Mouse (Mus musculus) heart, postnatal 25 days (tissue): Measurements from ENCODE around the gene Rpl28. TPM values are rescaled to one million over a fixed set of nuclear protein-coding genes. Genes with fewer than 3 reads are reported as not detected.
A peak's percentile ranks its signal among the peaks of the same experiment; 100 is the strongest.

Experiments used
- DNase-seq: peaks from one replicate; pipeline ENCODE4 v3.0.0; 2022; ENCODE audit warnings: low spot score
- intact Hi-C: fragments of 180-260 bp; cut with DNase I; formaldehyde crosslinking; loops from one replicate; pipeline ENCODE4 v1.15.1; 2025
- total RNA-seq, 2 experiments: library from RNA; stranded (reverse); gene quantifications; 2 replicates each; pipeline ENCODE4 v1.2.3; 2021

Rpl28 gene
- 100 to 1,000 TPM; 489 to 533 TPM for total RNA-seq

GRCm38 (mm10) chr7:4792278-4793212 lies at the start of gene Rpl28:
Rpl28 (plus strand) TSS chr7:4792874.
- intact Hi-C loops: loop anchor here (2.0 to 10.0 kb wide), 5 partner anchors 14 to 1098 kb away; partner anchors contain the start of genes Hspbp1, Mboat7 and Tsen34
- DNase-seq: peak; percentile 92

DNA sequence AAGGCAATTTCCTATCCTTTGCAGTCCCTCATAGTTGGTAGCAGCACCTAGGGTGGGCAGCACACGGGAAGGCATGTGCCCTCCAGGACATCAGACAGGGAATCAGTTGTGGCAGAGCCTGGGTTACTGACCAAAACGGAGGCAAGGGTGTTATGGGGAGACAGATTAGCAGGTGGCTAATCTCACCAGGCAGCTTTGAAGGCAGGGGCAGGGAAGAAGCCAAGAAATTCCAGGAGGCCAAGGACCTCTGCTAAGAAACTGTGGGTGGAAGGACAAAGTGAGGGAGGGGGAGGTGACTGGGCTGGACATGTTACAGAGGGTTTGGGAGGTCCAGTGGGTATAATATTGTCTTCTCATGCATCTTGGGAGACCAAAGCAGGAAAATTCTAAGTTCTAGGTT lies 49.3 kb upstream of the Rpl28 start:
- DNase-seq: no peak
- intact Hi-C loops: loop anchor here (5.0 kb wide), 2 partner anchors 56 to 124 kb away; partner anchors contain the start of gene Hspbp1

- DNase-seq: no peak
- intact Hi-C loops: loop anchor here (5.0 kb wide), 2 partner anchors 58 to 122 kb away; partner anchors contain the start of gene Hspbp1
Observed at GRCm38 (mm10) chr7:4744886-4745285, 47.8 kb upstream of the Rpl28 start.

DNA sequence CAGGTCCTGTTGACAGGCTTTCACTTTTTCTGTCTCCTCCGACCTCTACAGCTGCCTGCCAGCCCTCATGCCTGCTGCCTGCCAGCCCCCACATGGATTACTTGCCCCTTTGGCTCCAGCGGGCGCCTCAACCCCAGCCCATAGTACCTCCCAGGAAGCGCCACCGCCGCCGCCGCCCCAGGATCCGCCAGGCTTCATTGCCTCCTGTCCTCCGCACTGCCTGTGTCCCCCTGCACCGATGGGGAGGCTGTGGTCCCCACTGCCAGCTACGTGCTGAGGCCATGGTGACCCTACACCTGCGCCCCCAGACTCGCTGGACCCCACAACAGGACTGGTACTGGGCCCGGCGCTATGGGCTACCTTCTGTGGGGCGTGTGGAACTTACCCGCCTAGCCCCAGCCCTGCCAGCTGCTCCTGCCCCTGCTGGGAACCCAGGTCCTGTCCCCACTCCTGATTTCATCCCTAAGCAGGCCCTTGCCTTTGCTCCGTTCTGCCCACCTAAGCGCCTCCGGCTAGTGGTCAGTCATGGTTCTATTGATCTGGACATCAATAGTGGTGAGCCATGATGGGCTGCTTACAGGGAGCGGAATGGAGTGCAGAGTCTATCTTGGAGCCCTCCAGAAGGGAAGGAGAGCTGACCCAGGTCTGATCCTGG lies 46.2 kb upstream of the Rpl28 start:
- intact Hi-C loops: no loop called here
- DNase-seq: no peak

GRCm38 (mm10) chr7:4747156-4747899 lies 45.3 kb upstream of the Rpl28 start:
- intact Hi-C loops: no loop called here
- DNase-seq: no peak

DNA sequence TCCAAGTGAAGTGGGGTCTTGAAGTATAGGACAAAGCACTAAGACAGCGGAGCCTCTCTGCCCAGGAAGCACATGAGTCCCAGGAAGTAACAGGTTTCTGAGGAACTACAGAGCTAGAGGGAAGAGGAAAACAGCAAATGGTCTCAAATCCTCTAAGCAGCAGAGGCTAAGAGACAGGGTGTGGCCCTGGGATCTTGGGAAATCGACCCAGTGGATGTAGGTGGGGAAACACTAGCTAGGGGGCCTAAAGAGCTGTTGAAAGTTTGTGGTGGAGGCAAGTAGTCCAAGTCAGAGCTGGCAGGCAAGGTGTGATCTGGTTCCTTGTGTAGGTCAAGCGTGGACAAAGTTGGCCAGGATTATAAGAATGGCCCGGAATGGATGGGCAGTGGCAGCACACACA lies 44.4 kb upstream of the Rpl28 start:
- intact Hi-C loops: no loop called here
- DNase-seq: no peak

DNA sequence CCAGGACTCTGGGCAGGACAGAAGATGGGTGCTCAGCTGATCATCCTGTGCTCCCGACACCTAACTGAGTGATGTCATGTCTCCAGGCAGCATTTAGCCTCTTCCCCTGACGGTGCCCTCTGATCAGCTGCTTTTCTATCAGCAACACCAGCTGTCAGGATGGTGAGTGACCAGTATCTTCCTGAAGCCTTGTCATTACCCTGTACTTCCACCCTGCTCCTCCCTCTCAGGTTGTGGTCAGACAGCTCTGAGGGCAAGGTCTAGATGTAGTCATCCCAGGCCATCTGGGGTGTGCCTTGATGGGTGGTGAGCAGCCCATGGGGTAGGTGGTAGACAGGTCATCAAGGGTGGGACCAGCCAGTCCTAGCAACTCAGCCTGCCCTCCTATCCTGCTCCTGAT lies 43.5 kb upstream of the Rpl28 start:
- no peak for DNase-seq
- intact Hi-C loops: no loop called here

- intact Hi-C loops: no loop called here
- no peak for DNase-seq
Observed at GRCm38 (mm10) chr7:4751971-4752820, 40.5 kb upstream of the Rpl28 start.

DNA sequence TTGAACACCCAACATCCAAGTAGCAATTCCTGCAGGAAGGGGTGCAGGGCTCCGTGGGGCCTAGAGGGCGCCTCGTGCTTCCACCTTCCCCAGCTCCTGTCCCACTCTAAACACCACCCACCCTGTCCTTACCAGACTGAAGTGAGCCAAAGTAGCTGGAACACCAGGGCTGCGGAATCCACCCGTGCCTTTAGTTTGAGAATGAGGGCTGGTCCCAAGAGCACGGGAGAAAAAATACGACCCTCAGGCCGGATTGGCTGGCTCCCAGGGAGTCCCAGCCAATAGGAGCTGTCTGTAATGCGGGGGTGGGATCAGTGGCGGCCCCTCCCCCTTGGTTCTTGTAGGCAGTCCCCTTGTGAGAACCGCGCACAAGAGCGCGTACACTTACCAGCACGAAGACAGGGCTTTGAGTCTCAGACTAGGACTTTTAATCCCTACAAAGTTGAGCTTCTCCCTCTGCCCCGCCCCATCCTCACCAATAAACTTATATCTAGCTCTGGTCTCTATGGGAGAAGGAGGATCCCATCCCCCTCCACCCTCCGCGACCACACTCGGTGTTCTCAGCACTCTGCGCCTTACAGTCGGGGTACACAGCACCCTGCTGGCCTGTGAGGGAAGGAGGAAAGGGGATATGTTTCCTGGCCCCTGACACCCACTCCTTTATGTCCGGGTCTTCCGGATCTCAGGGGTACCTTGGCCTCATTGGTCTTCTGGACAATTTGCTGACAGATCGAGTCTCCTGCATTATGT lies 39.7 kb upstream of the Rpl28 start, which contains the start of gene Cox6b2:
Gene Cox6b2, minus strand, starts transcription at position 274 of the 750 bp plus-strand sequence.
- DNase-seq: peak; percentile 35
- intact Hi-C loops: no loop called here

DNA sequence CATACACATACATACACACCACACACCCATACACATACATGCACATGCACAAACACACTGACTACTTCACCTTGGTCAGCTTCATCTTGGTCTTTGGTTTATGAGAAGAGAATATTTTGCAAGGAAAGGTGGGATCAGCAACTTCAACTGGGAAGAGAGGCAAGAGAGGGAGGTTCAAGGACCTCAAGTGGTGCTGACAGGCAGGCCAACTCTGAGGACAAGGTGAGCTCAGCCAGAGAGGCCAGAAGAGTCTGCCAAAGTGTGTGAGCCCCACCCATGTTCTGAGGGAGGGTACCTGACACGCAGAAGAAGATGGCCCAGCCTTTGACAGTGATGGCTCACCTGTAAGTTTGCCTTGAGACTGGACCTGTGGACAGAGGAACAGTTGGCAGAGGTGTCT lies 33.0 kb upstream of the Rpl28 start:
- intact Hi-C loops: no loop called here
- no peak for DNase-seq

DNA sequence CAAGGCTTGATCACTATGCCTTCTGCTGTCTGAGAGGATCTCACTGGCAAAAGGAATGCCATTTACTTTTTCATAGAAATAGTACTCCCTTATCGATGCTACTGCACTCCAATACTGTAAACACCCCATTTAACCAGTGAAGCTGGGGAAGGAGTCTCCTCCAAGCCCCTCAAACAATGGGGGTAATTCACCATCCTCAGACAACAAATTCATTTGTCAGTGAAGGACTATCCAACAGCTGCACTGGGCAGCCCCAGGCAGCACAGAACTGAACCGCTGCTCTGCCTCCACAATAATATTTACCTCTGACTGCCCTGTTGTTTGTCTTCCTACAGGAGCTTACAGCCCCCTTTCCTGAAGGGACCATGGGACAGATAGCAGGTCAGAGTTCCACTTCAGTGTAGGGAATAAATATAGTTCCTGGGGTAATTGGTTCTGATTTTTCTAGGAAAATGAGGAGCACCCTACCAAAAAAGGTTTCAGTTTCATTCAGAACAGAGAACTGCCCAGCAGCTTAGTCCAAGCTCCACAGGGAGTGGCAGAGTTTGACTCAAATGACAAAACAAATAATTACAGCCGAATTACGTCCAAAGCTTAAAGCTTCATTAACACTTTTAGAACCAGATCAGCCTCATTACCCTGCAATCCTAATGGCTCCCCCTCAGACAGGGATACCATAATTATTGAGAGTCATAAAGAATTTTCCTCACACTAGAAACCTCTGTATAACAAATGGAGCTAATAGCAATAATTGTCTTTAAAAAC lies 27.5 kb upstream of the Rpl28 start:
- intact Hi-C loops: no loop called here
- no peak for DNase-seq

DNA sequence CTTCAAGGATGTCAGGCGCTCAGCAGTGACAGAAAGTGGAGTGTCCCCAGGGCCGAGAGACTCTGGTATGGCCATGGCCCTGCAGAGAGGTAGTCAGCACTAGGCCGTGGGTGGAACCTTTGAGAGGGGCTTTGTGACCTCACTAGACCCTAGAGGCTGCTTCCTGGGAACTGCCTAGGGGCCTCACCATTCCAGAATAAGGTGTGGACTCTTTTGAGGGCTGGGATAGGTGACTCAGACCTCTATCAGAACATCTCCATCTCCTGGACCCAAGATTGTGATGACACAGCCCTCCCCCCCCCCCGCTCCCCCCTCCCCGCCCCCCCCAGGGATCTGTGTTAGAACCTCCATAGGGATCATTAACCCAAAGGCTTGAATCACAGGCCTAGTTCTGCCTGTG lies 21.5 kb upstream of the Rpl28 start, which contains the start of gene Fam71e2:
Gene Fam71e2, minus strand, starts transcription at position 101 of the 400 bp plus-strand sequence.
- intact Hi-C loops: no loop called here

GRCm38 (mm10) chr7:4776131-4776530 lies 16.5 kb upstream of the Rpl28 start:
- intact Hi-C loops: no loop called here
- no peak for DNase-seq

More for the DNA sequence above, 21.5 kb upstream of the Rpl28 start, which contains the start of gene Fam71e2:
- DNase-seq: no peak

- DNase-seq: peak; percentile 40
Observed at GRCm38 (mm10) chr7:4776861-4777830, 15.5 kb upstream of the Rpl28 start.

DNA sequence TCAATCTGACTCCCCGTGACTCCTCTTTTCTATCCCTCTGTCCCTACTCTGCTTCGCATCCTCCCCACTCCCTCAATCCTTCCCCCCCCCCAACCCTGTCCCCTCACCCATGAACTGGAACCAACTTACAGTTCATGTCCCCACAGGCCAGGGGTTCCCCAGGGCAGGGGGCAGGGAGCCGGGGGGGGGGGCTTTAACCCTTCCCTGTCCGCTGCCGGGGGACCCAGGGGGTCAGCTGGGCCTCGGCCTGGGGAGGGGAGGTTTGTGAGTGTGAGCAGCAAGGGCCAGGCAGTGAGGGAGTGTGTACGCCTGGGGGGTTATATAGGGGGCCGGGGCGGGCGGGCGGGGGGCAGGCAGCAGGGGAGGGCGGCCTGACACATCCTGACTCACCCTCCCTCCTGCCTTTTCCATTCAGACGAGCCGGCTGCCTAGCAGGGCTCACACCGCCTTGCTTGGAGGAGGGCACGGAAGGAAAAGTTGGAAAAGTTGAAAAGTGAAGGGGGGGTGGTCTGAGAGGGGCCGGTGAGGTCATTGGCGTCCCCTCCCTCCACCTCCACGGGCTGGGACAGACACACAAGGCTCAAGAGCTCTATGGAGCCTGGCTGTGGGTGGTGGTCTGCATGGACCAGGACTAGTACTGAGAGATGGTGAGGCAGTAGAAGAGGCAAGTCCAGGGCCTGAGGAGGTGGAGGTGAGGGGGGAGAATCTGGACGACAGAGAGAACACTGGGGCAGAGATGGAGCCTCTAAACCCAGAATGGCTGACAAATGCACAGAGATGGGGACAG lies 14.6 kb upstream of the Rpl28 start:
- no peak for DNase-seq
- intact Hi-C loops: no loop called here

More at GRCm38 (mm10) chr7:4776861-4777830, 15.5 kb upstream of the Rpl28 start:
- intact Hi-C loops: no loop called here

- DNase-seq: no peak
- intact Hi-C loops: no loop called here
Observed at GRCm38 (mm10) chr7:4779921-4780320, 12.8 kb upstream of the Rpl28 start.
